Mouse (Mus musculus): ENCODE data around the gene Prl7b1.

DNA sequence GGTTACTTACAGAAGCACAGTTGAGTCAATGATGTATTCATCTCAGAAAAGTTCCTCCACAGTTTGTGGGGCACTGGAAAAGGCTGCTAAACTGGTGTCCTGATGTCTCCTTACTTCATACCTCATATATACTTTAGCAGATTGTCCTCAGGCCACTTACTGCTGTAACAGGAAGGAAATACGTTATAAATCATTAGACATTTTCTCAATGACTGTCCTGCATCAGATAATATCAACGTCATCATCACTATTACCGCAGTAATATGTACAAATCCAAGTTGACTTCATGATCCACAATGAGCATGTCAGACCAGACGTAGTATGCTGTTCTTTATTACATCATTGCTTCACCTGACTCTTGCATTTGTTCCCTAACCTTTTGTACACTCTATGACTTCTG lies at the start of gene Prl7b1:
- TF ChIP-seq CTCF (conservative IDR thresholded peaks at IDR 0.05; ENCODE audit: low read length) (no peak), POU5F1 (IDR thresholded peaks at IDR 0.05; ENCODE audit: borderline replicate concordance, low read length) (no peak)
